Mouse (Mus musculus) heart, adult 2 months (tissue): ENCODE results near the gene Psen1.

ENCODE experiments used
- CTCF ChIP-seq: fragments of 200-600 bp; IDR thresholded peaks from 2 replicates; pipeline ENCODE4 v1.8.1; 2022; ENCODE audit warnings: antibody characterized with exemption, mild to moderate bottlenecking, moderate library complexity
- EP300 ChIP-seq: fragments of 200-500 bp; IDR thresholded peaks from 2 replicates; pipeline ENCODE4 v1.6.1; 2011; ENCODE audit warnings: low read depth, low read length, control low read depth; ENCODE audit not compliant: insufficient read depth
- POLR2A ChIP-seq: fragments of 200-500 bp; IDR thresholded peaks from 2 replicates; pipeline ENCODE4 v1.6.1; 2011; ENCODE audit warnings: mild to moderate bottlenecking, low read depth, low read length, control low read depth; ENCODE audit not compliant: insufficient read depth

GRCm38 (mm10) chr12:83741722-83742121, 53.8 kb downstream of the Psen1 start:
- TF ChIP-seq CTCF = no peak
- TF ChIP-seq EP300 = no peak
- no peak for TF ChIP-seq POLR2A
